ENCODE assay signal across 10 mouse cellular contexts in the genomic region with DNA sequence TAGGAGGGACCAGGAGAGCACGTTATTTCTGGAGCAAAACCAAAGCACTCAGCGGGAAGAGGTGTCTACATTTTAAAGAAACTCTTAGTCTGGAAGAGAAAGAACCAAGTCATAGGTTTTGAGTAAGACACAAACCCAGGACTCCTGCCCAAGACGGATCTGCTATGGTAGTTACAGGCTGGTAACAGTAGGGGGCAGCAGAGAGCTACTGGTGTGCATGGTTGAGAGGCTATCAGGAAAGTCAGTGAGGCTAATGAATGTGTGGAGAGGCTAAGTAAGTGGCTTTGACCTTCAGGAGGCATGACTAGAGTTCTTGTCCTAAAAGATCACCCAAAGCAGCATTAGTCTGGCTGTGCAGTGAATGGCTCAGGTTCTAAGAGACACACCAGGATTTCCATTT. TPM values are rescaled to one million over a fixed set of nuclear protein-coding genes. Genes with fewer than 3 reads are reported as not detected.
DNase-seq lines count a peak whose midpoint lies in the region; ATAC-seq lines count a peak whose summit lies in the region.
"Had no signal": no experiment of that assay in that cellular context is flagged by ENCODE, and none has a peak within 500 bp of the region (broad histone marks: within the 10 kb centered on the region; RNA-seq: fewer than 3 reads in every experiment).

No protein-coding gene starts in this region.

- H3K9ac ChIP-seq in midbrain, embryonic 15.5 days = no peak overlapping the region
- no peak overlapping the region for H3K9ac ChIP-seq in forebrain, embryonic 16.5 days (replicated peaks; ENCODE audit: low read depth, low read length)
- H3K9ac ChIP-seq: embryonic facial prominence, embryonic 15.5 days had no signal

- peaks cover 9% of the 10 kb centered on the region; the same call in 1 of the 2 replicates for H3K27me3 ChIP-seq in midbrain, embryonic 10.5 days (ENCODE audit: low read depth, poor library complexity, severe bottlenecking)
- H3K27me3 ChIP-seq in midbrain, embryonic 15.5 days (replicated peaks) = no peaks in the 10 kb centered on the region
- H3K27me3 ChIP-seq in forebrain, embryonic 16.5 days (replicated peaks; ENCODE audit: control insufficient read depth, insufficient read depth, low read length) = no peaks in the 10 kb centered on the region
- H3K27me3 ChIP-seq: embryonic facial prominence, embryonic 15.5 days had no signal

- H3K4me1 ChIP-seq in midbrain, embryonic 10.5 days = peaks cover 12% of the 10 kb centered on the region; the same call in 1 of the 2 replicates
- peaks cover 3% of the 10 kb centered on the region; the same call in 1 of the 2 replicates for H3K4me1 ChIP-seq in midbrain, embryonic 15.5 days
- 0 out of 2 replicates have a peak, but pooled peaks cover 2% of the 10 kb centered on the region for H3K4me1 ChIP-seq in forebrain, embryonic 16.5 days (replicated peaks; ENCODE audit: control insufficient read depth, insufficient read depth, low read length)
- H3K4me1 ChIP-seq: embryonic facial prominence, embryonic 15.5 days had no signal

- H3K27ac ChIP-seq in midbrain, embryonic 10.5 days (replicated peaks) = no peak overlapping the region
- H3K27ac ChIP-seq in midbrain, embryonic 15.5 days = no peak overlapping the region
- no peak overlapping the region for H3K27ac ChIP-seq in forebrain, embryonic 16.5 days (ENCODE audit: low read length)
- H3K27ac ChIP-seq: embryonic facial prominence, embryonic 15.5 days had no signal

- H3K9me3 ChIP-seq in midbrain, embryonic 10.5 days (replicated peaks) = no peaks in the 10 kb centered on the region
- H3K9me3 ChIP-seq in midbrain, embryonic 15.5 days = no peaks in the 10 kb centered on the region
- H3K9me3 ChIP-seq in forebrain, embryonic 16.5 days (ENCODE audit: control insufficient read depth, low read length) = no peaks in the 10 kb centered on the region
- H3K9me3 ChIP-seq: embryonic facial prominence, embryonic 15.5 days had no signal

- no peak overlapping the region for H3K4me2 ChIP-seq in midbrain, embryonic 15.5 days
- H3K4me2 ChIP-seq in forebrain, embryonic 16.5 days (ENCODE audit: low read length) = no peak overlapping the region
- H3K4me2 ChIP-seq: embryonic facial prominence, embryonic 15.5 days had no signal

- intact Hi-C loops in left cerebral cortex, postnatal 4 days (cut with DNase I) = no loop called here

- H3K36me3 ChIP-seq in midbrain, embryonic 10.5 days = no peaks in the 10 kb centered on the region
- H3K36me3 ChIP-seq in midbrain, embryonic 15.5 days (replicated peaks) = no peaks in the 10 kb centered on the region
- H3K36me3 ChIP-seq in forebrain, embryonic 16.5 days (ENCODE audit: control insufficient read depth, insufficient read depth) = no peaks in the 10 kb centered on the region
- H3K36me3 ChIP-seq: embryonic facial prominence, embryonic 15.5 days had no signal

- WGBS in midbrain, embryonic 10.5 days = 11% methylated on average over 3 of the region's 3 CpGs
- WGBS in midbrain, embryonic 15.5 days = 13% methylated on average over 3 of the region's 3 CpGs
- 9% methylated on average over 3 of the region's 3 CpGs for WGBS in forebrain, embryonic 16.5 days

- H3K4me3 ChIP-seq in midbrain, embryonic 10.5 days = no peak overlapping the region
- no peak overlapping the region for H3K4me3 ChIP-seq in midbrain, embryonic 15.5 days
- H3K4me3 ChIP-seq in forebrain, embryonic 16.5 days (replicated peaks; ENCODE audit: low read length) = no peak overlapping the region
- H3K4me3 ChIP-seq: embryonic facial prominence, embryonic 15.5 days had no signal

- peak; percentile 63 for DNase-seq in midbrain, embryonic 10.5 days (ENCODE audit: low spot score)
- DNase-seq in c-Kit-positive CD71-negative TER-119-negative erythroid progenitor cells, embryonic 14.5 days (ENCODE audit: low read depth) = peak; percentile 34
- DNase-seq in kidney, adult 8-10 months = peak; percentile 24 to 59
- DNase-seq in left cerebral cortex, postnatal 4 days = peak; percentile 68
- DNase-seq in ovary, postnatal 36 days (ENCODE audit: low spot score) = peak; percentile 40
- peak; percentile 26 for DNase-seq in urinary bladder, adult 2 months (ENCODE audit: low spot score)

- ATAC-seq in midbrain, embryonic 15.5 days (replicated peaks) = no peak; the same call in 1 of the 2 replicates
- ATAC-seq in forebrain, embryonic 16.5 days = peak; percentile 33; the same call in 1 of the 2 replicates

RNA-seq across cellular contexts. Expression of gene Fam135a, which starts 37.0 kb away (rescaled TPM):
- polyA plus RNA-seq in midbrain, embryonic 10.5 days (2016; fragmentation: Nextera tagmentation; extraction: Ambion mirVana) = 35.4 and 35.8 TPM in 2 replicates
- polyA plus RNA-seq in midbrain, embryonic 15.5 days (2015; fragmentation: Nextera tagmentation; extraction: Ambion mirVana) = 23.9 and 27.7 TPM in 2 replicates
- 34.3 TPM in 2 replicates for polyA plus RNA-seq in forebrain, embryonic 16.5 days (2015; fragmentation: Nextera tagmentation; extraction: Ambion mirVana)
- 10 to 100 TPM; 42.8 to 43.2 TPM for total RNA-seq in left cerebral cortex, postnatal 4 days (2021)
- 25.5 and 28.5 TPM in 2 replicates for polyA plus RNA-seq in urinary bladder, adult 2 months (2012; rRNA removed)

RNA-seq across cellular contexts. Expression of gene Col9a1, which starts 40.3 kb away (rescaled TPM):
- polyA plus RNA-seq in midbrain, embryonic 10.5 days (2016; fragmentation: Nextera tagmentation; extraction: Ambion mirVana) = 24.5 and 24.6 TPM in 2 replicates
- polyA plus RNA-seq in midbrain, embryonic 15.5 days (2015; fragmentation: Nextera tagmentation; extraction: Ambion mirVana) = 1.1 and 1.2 TPM in 2 replicates
- polyA plus RNA-seq in forebrain, embryonic 16.5 days (2015; fragmentation: Nextera tagmentation; extraction: Ambion mirVana) = 1.0 and 3.8 TPM in 2 replicates
- total RNA-seq in left cerebral cortex, postnatal 4 days (2021) = 1 to 10 TPM; 2.0 to 3.0 TPM
- 0.01 and 0.03 TPM in 2 replicates for polyA plus RNA-seq in urinary bladder, adult 2 months (2012; rRNA removed)
- total RNA-seq: neutrophil, adult 5-6 weeks had no signal
